Mouse (Mus musculus) heart, adult 2 months (tissue): ENCODE data around the gene Vmn1r4.

Experiments
- CTCF ChIP-seq: fragments of 200-600 bp; IDR thresholded peaks from 2 replicates; pipeline ENCODE4 v1.8.1; 2022; ENCODE audit warnings: antibody characterized with exemption, mild to moderate bottlenecking, moderate library complexity
- EP300 ChIP-seq: fragments of 200-500 bp; IDR thresholded peaks from 2 replicates; pipeline ENCODE4 v1.6.1; 2011; ENCODE audit warnings: low read depth, low read length, control low read depth; ENCODE audit not compliant: insufficient read depth
- POLR2A ChIP-seq: fragments of 200-500 bp; IDR thresholded peaks from 2 replicates; pipeline ENCODE4 v1.6.1; 2011; ENCODE audit warnings: mild to moderate bottlenecking, low read depth, low read length, control low read depth; ENCODE audit not compliant: insufficient read depth

GRCm38 (mm10) chr6:56920222-56921092 is 3.4 kb upstream of the Vmn1r4 start:
- TF ChIP-seq POLR2A = no peak
- no peak for TF ChIP-seq CTCF
- TF ChIP-seq EP300 = no peak
